1 mouse cellular context compared by ENCODE assay signal in genomic region chr13:13953874-13954832, GRCm38 (mm10).
TF ChIP-seq lines count a peak whose summit lies in the region.

Gene B3galnt2, plus strand, starts transcription at chr13:13954469.

TF ChIP-seq in MEL, 35 proteins besides CTCF, POLR2A, EP300 and RAD21 (continued from another document):
- TF ChIP-seq HCFC1 (IDR thresholded peaks at IDR 0.05; ENCODE audit: low read depth, low read length) = peak; percentile 99
- peak; percentile 93; the same call in 1 of the 2 replicates for TF ChIP-seq KAT2A (conservative IDR thresholded peaks at IDR 0.05; ENCODE audit: low read depth, low read length)
- no peak for TF ChIP-seq E2F4 (IDR thresholded peaks at IDR 0.05; ENCODE audit: borderline replicate concordance, low read depth, low read length)
- peak; percentile 47; the same call in 1 of the 2 replicates for TF ChIP-seq MAX (IDR thresholded peaks at IDR 0.05; ENCODE audit: low read length)
